Mouse (Mus musculus): ENCODE measurements at regions not wholly inside any gene's neighbourhood (a gene's known extent, or its start where the extent isn't known, plus 50 kb on each side); places are given as distances from the start of the nearest gene placed in this dataset.

DNA sequence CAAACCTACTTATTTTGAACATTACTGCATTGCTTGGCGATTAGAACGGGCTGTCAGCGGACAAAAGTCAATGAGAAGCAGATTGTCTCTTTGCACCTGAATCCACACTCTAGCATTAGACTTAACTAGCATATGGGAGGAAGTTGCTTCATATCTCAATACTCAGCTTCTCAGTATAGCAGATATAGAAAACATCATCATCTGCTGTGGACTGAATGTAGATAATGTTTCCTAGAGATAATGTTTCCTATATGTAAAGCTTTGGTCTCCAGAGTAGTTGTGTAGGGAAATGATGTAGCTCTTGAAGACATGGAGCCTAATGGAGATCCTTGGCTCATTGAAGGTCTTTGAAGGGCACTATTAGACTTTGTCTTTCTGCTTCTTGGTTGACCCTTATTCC, 267.0 kb upstream of the Rspo3 start:
- TF ChIP-seq CTCF (IDR thresholded peaks at IDR 0.05; ENCODE audit: borderline replicate concordance, extremely low read depth, insufficient read depth, insufficient read length) = no peak
- no peak for TF ChIP-seq POLR2A (IDR thresholded peaks at IDR 0.05; ENCODE audit: borderline replicate concordance, extremely low read depth, insufficient read depth, insufficient read length, poor library complexity, severe bottlenecking)
